Mouse (Mus musculus) neural tube, embryonic 13.5 days (tissue): Measurements from ENCODE around the gene Cyp2w1. TPM values are rescaled to one million over a fixed set of nuclear protein-coding genes. Genes with fewer than 3 reads are reported as not detected.
A peak's percentile ranks its signal among the peaks of the same experiment; 100 is the strongest.
"Not testable (repeated sequence)": the region's sequence is repeated elsewhere in the genome, so short reads cannot be mapped to it uniquely, and the experiment has no call there.

ENCODE experiments used
- ATAC-seq: fragments of 200-750 bp; cut with Nextera tagmentation; 2 replicates; pipeline ENCODE4 v1.8.0; 2017; ENCODE audit warnings: low read depth, mild to moderate bottlenecking, moderate TSS enrichment, moderate library complexity
- H3K27ac ChIP-seq: fragments of 300-500 bp; sonication (generic); replicated peaks from 2 replicates; pipeline ENCODE4 v1.5.1; 2015; ENCODE audit warnings: moderate library complexity, mild to moderate bottlenecking, inconsistent platforms
- H3K27me3 ChIP-seq: fragments of 300-500 bp; sonication (generic); 2 replicates; pipeline ENCODE4 v1.6.1; 2015; ENCODE audit warnings: mild to moderate bottlenecking, inconsistent platforms
- H3K36me3 ChIP-seq: fragments of 300-500 bp; sonication (generic); 2 replicates; pipeline ENCODE4 v1.6.1; 2015; ENCODE audit warnings: mild to moderate bottlenecking, inconsistent platforms
- H3K4me1 ChIP-seq: fragments of 300-500 bp; sonication (generic); replicated peaks from 2 replicates; pipeline ENCODE4 v1.6.1; 2015; ENCODE audit warnings: inconsistent platforms
- H3K4me2 ChIP-seq: fragments of 300-500 bp; sonication (generic); 2 replicates; pipeline ENCODE4 v1.6.1; 2015; ENCODE audit warnings: inconsistent platforms, mild to moderate bottlenecking, moderate library complexity
- H3K4me3 ChIP-seq: fragments of 300-500 bp; sonication (generic); 2 replicates; pipeline ENCODE4 v1.5.1; 2015; ENCODE audit warnings: mild to moderate bottlenecking, inconsistent platforms
- H3K9ac ChIP-seq: fragments of 300-500 bp; sonication (generic); 2 replicates; pipeline ENCODE4 v1.6.1; 2015; ENCODE audit warnings: moderate library complexity, mild to moderate bottlenecking, inconsistent platforms
- H3K9me3 ChIP-seq: fragments of 300-500 bp; sonication (generic); 2 replicates; pipeline ENCODE4 v1.6.1; 2016; ENCODE audit warnings: inconsistent platforms
- WGBS: fragments of 180-500 bp; shearing (Covaris S2); methylation state at CpG from one replicate; pipeline ENCODE4 v1.1.7; 2015; 5-methylcytosine and 5-hydroxymethylcytosine counted together
- polyA plus RNA-seq: library from polyadenylated mRNA; unstranded; fragments of >200 nt; fragmentation: Nextera tagmentation; extraction: Ambion mirVana; gene quantifications from 2 replicates; pipeline ENCODE4 v1.2.1, GENCODE M21; 2015

Gene Cyp2w1
- polyA plus RNA-seq, 1 experiment from 2014 or later, result not detected

- H3K4me1 ChIP-seq, result peaks cover 44% of the 10 kb centered on the region
- H3K27me3 ChIP-seq, H3K9ac ChIP-seq, H3K9me3 ChIP-seq, H3K4me3 ChIP-seq, ATAC-seq, H3K4me2 ChIP-seq, H3K36me3 ChIP-seq: not testable (repeated sequence)
- peak overlapping the region; percentile 61; the same call in 1 of the 2 replicates for H3K27ac ChIP-seq
- WGBS, result 84% methylated on average over 5 of the region's 5 CpGs
Observed at GRCm38 (mm10) chr5:139390324-139391119, 38.1 kb downstream of the Cyp2w1 start.

DNA sequence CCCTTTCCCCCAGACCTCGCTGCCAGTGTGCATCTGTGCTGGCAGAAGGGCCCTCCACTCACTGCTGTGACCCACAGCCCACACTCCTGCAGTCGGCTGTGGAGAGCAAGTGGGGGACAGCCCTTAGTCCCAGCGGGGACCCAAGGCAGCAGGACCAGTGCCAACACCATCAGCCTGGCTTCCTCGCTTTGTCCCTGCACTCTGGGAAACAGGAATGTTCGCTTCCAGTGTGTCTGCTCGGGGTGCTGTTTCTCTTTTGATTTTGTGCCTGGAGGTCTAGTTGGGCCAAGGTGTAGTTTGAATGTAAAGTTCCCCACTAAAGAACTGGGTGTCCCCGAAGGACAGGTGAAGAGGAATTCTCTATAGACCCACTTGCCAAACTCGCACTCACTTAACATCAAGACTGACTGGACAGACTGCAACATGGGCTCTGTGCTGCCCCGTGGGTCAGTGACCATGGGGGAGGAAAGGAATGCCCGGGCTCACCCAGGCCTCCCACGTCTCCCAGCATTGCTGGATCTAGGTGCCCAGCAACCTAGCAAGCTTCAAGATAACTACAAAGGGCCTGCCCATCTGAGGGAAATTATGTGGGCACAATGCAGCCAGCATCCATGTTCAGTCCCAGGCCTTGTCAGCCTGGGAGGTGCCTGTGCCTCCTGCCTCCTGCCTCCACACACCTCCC, 39.0 kb downstream of the Cyp2w1 start:
- Histone ChIP-seq H3K4me1 (peaks cover 44% of the 10 kb centered on the region), H3K27me3 (no peaks in the 10 kb centered on the region), H3K4me2 (no peak overlapping the region), H3K27ac (peak overlapping the region; percentile 61; the same call in 1 of the 2 replicates), H3K9me3 (no peaks in the 10 kb centered on the region), H3K4me3 (no peak overlapping the region), H3K36me3 (no peaks in the 10 kb centered on the region), H3K9ac (no peak overlapping the region)
- no peak for ATAC-seq
- 79% methylated on average over 11 of the region's 11 CpGs for WGBS

- no peaks in the 10 kb centered on the region for H3K36me3 ChIP-seq
- H3K9ac ChIP-seq, result no peak overlapping the region
- no peak overlapping the region for H3K4me2 ChIP-seq
- no peak overlapping the region for H3K4me3 ChIP-seq
- H3K27me3 ChIP-seq, result no peaks in the 10 kb centered on the region
- ATAC-seq, result no peak
- H3K27ac ChIP-seq, result no peak overlapping the region
- peaks cover 40% of the 10 kb centered on the region for H3K4me1 ChIP-seq
- H3K9me3 ChIP-seq, result no peaks in the 10 kb centered on the region
- 93% methylated on average over 37 of the region's 37 CpGs for WGBS
Observed at GRCm38 (mm10) chr5:139392219-139393196, 40.1 kb downstream of the Cyp2w1 start.

- H3K4me2 ChIP-seq, result no peak overlapping the region
- H3K4me3 ChIP-seq, result no peak overlapping the region
- no peaks in the 10 kb centered on the region for H3K36me3 ChIP-seq
- H3K4me1 ChIP-seq, result peaks cover 36% of the 10 kb centered on the region
- 87% methylated on average over 16 of the region's 16 CpGs for WGBS
- no peaks in the 10 kb centered on the region for H3K27me3 ChIP-seq
- H3K9me3 ChIP-seq, result no peaks in the 10 kb centered on the region
- H3K27ac ChIP-seq, result no peak overlapping the region
- no peak overlapping the region for H3K9ac ChIP-seq
- ATAC-seq, result no peak
Observed at GRCm38 (mm10) chr5:139393197-139393588, 40.8 kb downstream of the Cyp2w1 start.

DNA sequence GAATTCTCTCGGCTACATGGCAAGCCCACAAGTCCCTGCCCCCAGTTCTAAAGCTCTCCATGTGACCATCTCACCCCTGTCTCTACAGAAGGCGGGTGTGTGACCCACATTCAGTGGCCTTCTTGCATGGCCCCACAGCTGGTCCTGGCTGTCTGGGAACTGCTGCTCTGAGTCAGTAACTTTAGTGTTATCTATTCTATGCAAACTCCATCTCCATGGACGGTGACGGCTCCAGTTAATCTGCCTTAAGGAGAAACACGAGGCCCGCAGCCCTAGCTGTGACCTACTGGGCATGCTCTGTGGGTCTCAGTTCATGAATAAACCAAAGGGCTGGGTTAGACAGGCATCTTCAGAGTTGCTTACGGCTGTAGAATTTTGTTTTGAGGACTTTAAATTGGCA, 42.0 kb downstream of the Cyp2w1 start:
- ATAC-seq, result no peak
- Histone ChIP-seq H3K4me3 (no peak overlapping the region), H3K4me2 (no peak overlapping the region), H3K27me3 (no peaks in the 10 kb centered on the region), H3K27ac (no peak overlapping the region), H3K36me3 (no peaks in the 10 kb centered on the region), H3K9me3 (no peaks in the 10 kb centered on the region), H3K9ac (no peak overlapping the region), H3K4me1 (peaks cover 31% of the 10 kb centered on the region)
- 76% methylated on average over 7 of the region's 7 CpGs for WGBS

DNA sequence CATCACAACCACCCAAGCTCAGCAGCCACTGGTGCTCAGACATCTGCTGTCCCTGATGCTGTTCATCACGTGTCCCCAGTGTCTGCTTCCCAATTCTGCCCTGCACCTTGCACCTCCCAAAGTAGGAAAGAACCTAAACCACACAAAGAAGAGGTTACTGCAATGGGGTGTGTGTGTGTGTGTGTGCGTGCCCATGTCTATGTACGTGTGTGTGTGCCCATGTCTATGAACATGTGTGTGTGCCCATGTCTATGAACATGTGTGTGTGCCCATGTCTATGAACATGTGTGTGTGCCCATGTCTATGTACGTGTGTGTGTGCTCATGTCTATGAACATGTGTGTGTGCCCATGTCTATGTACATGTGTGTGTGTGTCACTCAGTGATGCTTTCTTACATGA, 43.1 kb downstream of the Cyp2w1 start:
- ATAC-seq, result no peak
- no peaks in the 10 kb centered on the region for H3K27me3 ChIP-seq
- H3K36me3 ChIP-seq, result no peaks in the 10 kb centered on the region
- no peak overlapping the region for H3K27ac ChIP-seq
- no peak overlapping the region for H3K9ac ChIP-seq
- 92% methylated on average over 4 of the region's 4 CpGs for WGBS
- H3K4me3 ChIP-seq, result no peak overlapping the region
- H3K4me1 ChIP-seq, result peaks cover 24% of the 10 kb centered on the region
- no peaks in the 10 kb centered on the region for H3K9me3 ChIP-seq
- H3K4me2 ChIP-seq, result no peak overlapping the region

DNA sequence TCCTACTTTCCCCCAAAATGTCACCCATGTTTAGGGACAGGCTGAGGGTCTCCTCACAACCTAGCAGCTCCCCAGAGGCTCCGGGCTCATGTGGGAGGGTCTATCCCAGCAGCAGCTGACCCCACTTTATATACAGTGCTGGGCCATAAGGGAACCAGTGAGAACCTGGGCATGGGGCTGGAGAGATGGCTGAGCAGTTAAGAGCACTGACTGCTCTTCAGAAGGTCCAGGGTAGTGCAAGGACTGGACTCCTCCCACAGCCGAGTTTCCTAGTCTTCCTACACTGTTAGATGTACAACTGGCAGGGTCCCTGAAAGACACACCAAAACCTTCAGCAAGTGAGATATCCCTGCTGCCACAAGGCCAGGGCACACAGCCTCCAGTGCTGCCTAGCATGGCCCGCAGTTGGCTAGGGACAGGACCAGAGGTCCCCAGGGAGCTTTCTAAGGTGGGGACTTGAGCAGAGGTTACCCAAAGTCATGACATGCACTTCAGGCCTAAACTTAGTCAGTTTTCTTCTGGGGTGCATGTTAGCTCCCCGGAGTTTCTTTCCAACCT, 45.0 kb downstream of the Cyp2w1 start:
- H3K27me3 ChIP-seq, result no peaks in the 10 kb centered on the region
- no peak overlapping the region for H3K4me3 ChIP-seq
- peaks cover 10% of the 10 kb centered on the region for H3K4me1 ChIP-seq
- no peak overlapping the region for H3K9ac ChIP-seq
- H3K9me3 ChIP-seq, result no peaks in the 10 kb centered on the region
- H3K36me3 ChIP-seq, result no peaks in the 10 kb centered on the region
- H3K4me2 ChIP-seq, result no peak overlapping the region
- no peak overlapping the region for H3K27ac ChIP-seq
- ATAC-seq, result no peak
- 86% methylated on average over 4 of the region's 4 CpGs for WGBS

DNA sequence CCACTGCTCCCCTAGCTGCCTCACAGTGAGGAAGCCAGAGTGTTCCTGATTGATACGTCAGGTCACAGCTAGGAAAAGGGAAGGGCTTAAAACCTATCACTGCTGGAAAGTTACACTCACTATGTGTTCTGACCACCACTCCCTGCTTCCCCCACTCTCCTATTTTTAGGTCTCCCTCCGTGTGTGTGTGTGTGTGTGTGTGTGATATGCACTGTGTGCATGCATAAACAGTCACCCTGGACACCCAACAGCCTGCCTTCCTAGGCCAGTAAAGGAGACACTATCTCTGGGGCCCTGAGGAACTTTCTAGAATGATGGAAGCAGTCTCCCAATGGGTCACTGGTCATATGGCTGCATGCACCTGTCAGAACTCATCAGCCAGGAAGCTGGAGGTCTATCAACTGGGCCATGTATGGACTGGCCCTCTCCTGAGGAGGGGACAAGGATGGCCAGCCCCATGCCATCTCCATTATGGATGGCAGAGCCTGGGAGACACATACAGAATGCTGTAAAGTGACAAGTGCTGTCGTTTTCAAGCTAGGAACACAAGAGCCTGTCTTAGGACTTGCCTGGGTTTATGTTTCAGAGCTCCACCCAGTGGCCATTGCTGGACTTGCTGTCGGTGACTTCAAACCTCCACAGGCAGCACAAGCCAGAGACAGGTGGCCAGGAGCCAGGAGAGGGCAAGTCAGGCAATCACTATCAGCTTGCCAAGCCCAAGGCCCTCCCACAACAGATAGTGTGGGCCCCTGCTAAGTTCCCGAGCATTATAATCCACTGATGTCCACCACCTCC, 45.7 kb downstream of the Cyp2w1 start:
- WGBS, result 42% methylated on average over 5 of the region's 5 CpGs

GRCm38 (mm10) chr5:139398786-139399185, 46.4 kb downstream of the Cyp2w1 start:
- Histone ChIP-seq H3K36me3 (no peaks in the 10 kb centered on the region), H3K27ac (no peak overlapping the region), H3K4me1 (peaks cover 10% of the 10 kb centered on the region), H3K4me2 (no peak overlapping the region), H3K9me3 (no peaks in the 10 kb centered on the region), H3K27me3 (no peaks in the 10 kb centered on the region), H3K9ac (no peak overlapping the region), H3K4me3 (no peak overlapping the region)
- WGBS, result 81% methylated on average over 5 of the region's 5 CpGs
- ATAC-seq, result no peak

More for the DNA sequence above, 45.7 kb downstream of the Cyp2w1 start:
- ATAC-seq, result peak; percentile 88
- Histone ChIP-seq H3K4me1 (peaks cover 10% of the 10 kb centered on the region), H3K27ac (no peak overlapping the region), H3K9me3 (no peaks in the 10 kb centered on the region), H3K4me2 (no peak overlapping the region), H3K9ac (no peak overlapping the region), H3K4me3 (no peak overlapping the region), H3K27me3 (no peaks in the 10 kb centered on the region), H3K36me3 (no peaks in the 10 kb centered on the region)

DNA sequence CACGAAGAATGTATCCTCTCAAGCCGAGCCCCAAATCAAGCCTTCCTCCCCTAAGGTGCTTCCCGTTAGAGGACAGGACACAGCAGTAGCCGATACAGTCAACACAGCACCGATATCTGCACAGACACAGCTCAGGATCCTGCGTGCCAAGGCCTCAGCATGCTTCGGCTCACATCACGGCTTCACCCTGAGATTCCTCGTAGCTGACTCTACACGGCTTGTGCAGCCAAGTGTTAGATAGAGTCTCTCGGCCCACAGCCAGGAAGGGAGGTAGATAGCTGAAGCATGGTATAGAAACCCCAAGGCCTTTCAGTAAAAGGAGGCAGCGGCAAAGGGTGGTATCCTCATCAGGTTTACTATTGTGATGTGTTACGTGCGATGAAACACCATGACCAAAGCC, 47.6 kb downstream of the Cyp2w1 start:
- 87% methylated on average over 14 of the region's 14 CpGs for WGBS

GRCm38 (mm10) chr5:139402106-139402505, 49.7 kb downstream of the Cyp2w1 start:
- Histone ChIP-seq H3K4me1 (peaks cover 37% of the 10 kb centered on the region), H3K27me3 (no peaks in the 10 kb centered on the region), H3K36me3 (no peaks in the 10 kb centered on the region), H3K4me2 (no peak overlapping the region), H3K27ac (no peak overlapping the region), H3K4me3 (no peak overlapping the region), H3K9ac (no peak overlapping the region), H3K9me3 (no peaks in the 10 kb centered on the region)
- 92% methylated on average over 2 of the region's 2 CpGs for WGBS
- ATAC-seq, result no peak

More for the DNA sequence above, 47.6 kb downstream of the Cyp2w1 start:
- no peak for ATAC-seq
- no peak overlapping the region for H3K27ac ChIP-seq
- no peak overlapping the region for H3K4me2 ChIP-seq
- H3K4me3 ChIP-seq, result no peak overlapping the region
- no peaks in the 10 kb centered on the region for H3K27me3 ChIP-seq
- peaks cover 18% of the 10 kb centered on the region for H3K4me1 ChIP-seq
- no peaks in the 10 kb centered on the region for H3K9me3 ChIP-seq
- H3K9ac ChIP-seq, result no peak overlapping the region
- H3K36me3 ChIP-seq, result no peaks in the 10 kb centered on the region
